In genomic region chr5:34139751-34140150, GRCm38 (mm10) we compare ENCODE assay signal across 8 mouse cellular contexts. TPM values are rescaled to one million over a fixed set of nuclear protein-coding genes. Genes with fewer than 3 reads are reported as not detected.
A peak's percentile ranks its signal among the peaks of the same experiment; 100 is the strongest.
DNase-seq lines count a peak whose midpoint lies in the region; ATAC-seq lines count a peak whose summit lies in the region.

No protein-coding gene starts in this region.

- no peaks in the 10 kb centered on the region for H3K27me3 ChIP-seq in heart, embryonic 12.5 days (replicated peaks)

- peak; percentile 40 to 58 for DNase-seq in heart, adult 18-20 months
- DNase-seq in CD4-positive helper T cell, adult 2 months (ENCODE audit: low read depth, low spot score), result peak; percentile 37
- DNase-seq in brain, adult 2 months (ENCODE audit: low read depth, low spot score), result peak; percentile 66
- DNase-seq in layer of hippocampus, adult 9-10 months (ENCODE audit: low spot score), result peak; percentile 25
- DNase-seq in lung, postnatal 4 days, result peak; percentile 25 to 46
- DNase-seq in thymus, postnatal 4 days, result peak; percentile 71

- no peak overlapping the region for H3K4me2 ChIP-seq in heart, embryonic 12.5 days

- no peak overlapping the region for H3K9ac ChIP-seq in heart, embryonic 12.5 days

- no peaks in the 10 kb centered on the region for H3K4me1 ChIP-seq in heart, embryonic 12.5 days (replicated peaks)

- H3K4me3 ChIP-seq in heart, embryonic 12.5 days, result no peak overlapping the region

- 6% methylated on average over 1 of the region's 1 CpGs for WGBS in heart, embryonic 12.5 days

- no peak overlapping the region for H3K27ac ChIP-seq in heart, embryonic 12.5 days (ENCODE audit: poor library complexity, severe bottlenecking)

- ATAC-seq in heart, embryonic 12.5 days (ENCODE audit: insufficient number of reproducible peaks, low FRiP score), result no peak
- peak; percentile 34; the same call in 1 of the 2 replicates for ATAC-seq in frontal cortex, adult (ENCODE audit: low TSS enrichment)

- H3K9me3 ChIP-seq in heart, embryonic 12.5 days (replicated peaks), result no peaks in the 10 kb centered on the region

- no peaks in the 10 kb centered on the region for H3K36me3 ChIP-seq in heart, embryonic 12.5 days

RNA-seq across cellular contexts. Expression of gene Poln, which starts 29.5 kb away (rescaled TPM):
- total RNA-seq in heart, adult 18-20 months (2021), result 10 to 100 TPM; 10.9 to 13.0 TPM
- polyA plus RNA-seq in heart, embryonic 12.5 days (2016; fragmentation: Nextera tagmentation; extraction: Ambion mirVana), result 0.37 and 0.40 TPM in 2 replicates

RNA-seq across cellular contexts. Expression of gene Haus3, which starts 29.6 kb away (rescaled TPM):
- total RNA-seq in heart, adult 18-20 months (2021), result 1 to 10 TPM; 5.3 TPM
- polyA plus RNA-seq in heart, embryonic 12.5 days (2016; fragmentation: Nextera tagmentation; extraction: Ambion mirVana), result 30.8 and 32.0 TPM in 2 replicates

RNA-seq across cellular contexts. Expression of gene Mxd4, which starts 47.8 kb away (rescaled TPM):
- 10 to 100 TPM; 68.7 to 77.8 TPM for total RNA-seq in heart, adult 18-20 months (2021)
- polyA plus RNA-seq in heart, embryonic 12.5 days (2016; fragmentation: Nextera tagmentation; extraction: Ambion mirVana), result 23.8 and 24.5 TPM in 2 replicates
